Mouse (Mus musculus) intestine, embryonic 16.5 days (tissue): ENCODE results near the gene Sit1. TPM values are rescaled to one million over a fixed set of nuclear protein-coding genes. Genes with fewer than 3 reads are reported as not detected.

Source experiments
- ATAC-seq: fragments of 200-750 bp; cut with Nextera tagmentation; 2 replicates; pipeline ENCODE4 v1.8.0; 2017; ENCODE audit warnings: moderate TSS enrichment, moderate library complexity
- H3K27ac ChIP-seq: fragments of 300-500 bp; sonication (generic); 2 replicates; pipeline ENCODE4 v1.5.1; 2014; ENCODE audit warnings: mild to moderate bottlenecking, low read length
- H3K27me3 ChIP-seq: fragments of 300-500 bp; sonication (generic); replicated peaks from 2 replicates; pipeline ENCODE4 v1.6.1; 2014; ENCODE audit warnings: low read length, control low read depth, mixed read lengths; ENCODE audit not compliant: control insufficient read depth, insufficient read depth
- H3K36me3 ChIP-seq: fragments of 300-500 bp; sonication (generic); 2 replicates; pipeline ENCODE4 v1.6.1; 2014; ENCODE audit warnings: low read length, control low read depth; ENCODE audit not compliant: control insufficient read depth, insufficient read depth
- H3K4me1 ChIP-seq: fragments of 300-500 bp; sonication (generic); 2 replicates; pipeline ENCODE4 v1.6.1; 2014; ENCODE audit warnings: low read length, control low read depth, mixed read lengths; ENCODE audit not compliant: control insufficient read depth, insufficient read depth
- H3K4me2 ChIP-seq: fragments of 300-500 bp; sonication (generic); 2 replicates; pipeline ENCODE4 v1.6.1; 2014; ENCODE audit warnings: low read depth, low read length, control low read depth
- H3K4me3 ChIP-seq: fragments of 300-500 bp; sonication (generic); 2 replicates; pipeline ENCODE4 v1.5.1; 2014; ENCODE audit warnings: mild to moderate bottlenecking, low read length
- H3K9ac ChIP-seq: fragments of 300-500 bp; sonication (generic); 2 replicates; pipeline ENCODE4 v1.6.1; 2014; ENCODE audit warnings: low read depth, low read length
- H3K9me3 ChIP-seq: fragments of 300-500 bp; sonication (generic); 2 replicates; pipeline ENCODE4 v1.6.1; 2016; ENCODE audit warnings: low read length, control low read depth; ENCODE audit not compliant: control insufficient read depth
- WGBS: fragments of 180-500 bp; shearing (Covaris S2); extraction: QIAGEN DNeasy Blood & Tissue Kit; methylation state at CpG from one replicate; pipeline ENCODE4 v1.1.7; 2014; 5-methylcytosine and 5-hydroxymethylcytosine counted together
- polyA plus RNA-seq: library from polyadenylated mRNA; unstranded; fragments of >200 nt; fragmentation: Nextera tagmentation; extraction: Ambion mirVana; gene quantifications from 2 replicates; pipeline ENCODE4 v1.2.1, GENCODE M21; 2015

Gene Sit1
- not detected in 2 replicates for polyA plus RNA-seq

GRCm38 (mm10) chr4:43483535-43484091 lies at the start of gene Sit1:
TSS of gene Sit1 (minus strand) at chr4:43483734.
- Histone ChIP-seq H3K4me3 (no peak within 1 kb of the TSS), H3K27ac (no peak within 1 kb of the TSS), H3K27me3 (no peaks in the 10 kb centered on the region), H3K9ac (peak within 1 kb of the TSS; percentile 31; the same call in 1 of the 2 replicates), H3K4me1 (0 out of 2 replicates have a peak, but pooled peaks cover 5% of the 10 kb centered on the region), H3K4me2 (no peak within 1 kb of the TSS), H3K36me3 (no peaks in the 10 kb centered on the region), H3K9me3 (no peaks in the 10 kb centered on the region)
- WGBS, result 62% methylated on average over 12 of the region's 12 CpGs
- ATAC-seq, result no peak

GRCm38 (mm10) chr4:43533270-43533669 lies 49.7 kb upstream of the Sit1 start:
- H3K9ac ChIP-seq, result no peak overlapping the region
- H3K36me3 ChIP-seq, result peaks cover 41% of the 10 kb centered on the region
- no peak overlapping the region for H3K4me3 ChIP-seq
- no peaks in the 10 kb centered on the region for H3K27me3 ChIP-seq
- 81% methylated on average over 9 of the region's 9 CpGs for WGBS
- no peaks in the 10 kb centered on the region for H3K9me3 ChIP-seq
- no peak overlapping the region for H3K4me2 ChIP-seq
- H3K27ac ChIP-seq, result no peak overlapping the region
- no peak for ATAC-seq
- H3K4me1 ChIP-seq, result peaks cover 7% of the 10 kb centered on the region; the same call in 1 of the 2 replicates

GRCm38 (mm10) chr4:43530581-43530980 lies 47.0 kb upstream of the Sit1 start:
- 18% methylated on average over 7 of the region's 7 CpGs for whole genome bisulfite sequencing
- peak; percentile 57 for ATAC-seq
- H3K36me3 ChIP-seq, result peaks cover 20% of the 10 kb centered on the region
- H3K4me1 ChIP-seq, result peaks cover 7% of the 10 kb centered on the region; the same call in 1 of the 2 replicates
- H3K9ac ChIP-seq, result no peak overlapping the region
- H3K4me2 ChIP-seq, result no peak overlapping the region
- peak overlapping the region; percentile 18; the same call in 1 of the 2 replicates for H3K27ac ChIP-seq
- no peak overlapping the region for H3K4me3 ChIP-seq
- no peaks in the 10 kb centered on the region for H3K9me3 ChIP-seq
- H3K27me3 ChIP-seq, result no peaks in the 10 kb centered on the region

GRCm38 (mm10) chr4:43530081-43530501 lies 46.6 kb upstream of the Sit1 start:
- H3K4me2 ChIP-seq, result no peak overlapping the region
- no peak overlapping the region for H3K4me3 ChIP-seq
- peaks cover 7% of the 10 kb centered on the region; the same call in 1 of the 2 replicates for H3K4me1 ChIP-seq
- H3K27me3 ChIP-seq, result no peaks in the 10 kb centered on the region
- ATAC-seq, result peak; percentile 17; the same call in 1 of the 2 replicates
- peaks cover 16% of the 10 kb centered on the region for H3K36me3 ChIP-seq
- WGBS, result 47% methylated on average over 8 of the region's 8 CpGs
- no peaks in the 10 kb centered on the region for H3K9me3 ChIP-seq
- H3K9ac ChIP-seq, result no peak overlapping the region
- peak overlapping the region; percentile 18; the same call in 1 of the 2 replicates for H3K27ac ChIP-seq

GRCm38 (mm10) chr4:43528487-43528886 lies 45.0 kb upstream of the Sit1 start:
- WGBS, result 82% methylated on average over 9 of the region's 9 CpGs

GRCm38 (mm10) chr4:43527880-43528279 lies 44.3 kb upstream of the Sit1 start:
- no peaks in the 10 kb centered on the region; the same call in 1 of the 2 replicates for H3K27me3 ChIP-seq

More at GRCm38 (mm10) chr4:43528487-43528886, 45.0 kb upstream of the Sit1 start:
- Histone ChIP-seq H3K27ac (no peak overlapping the region), H3K4me1 (peaks cover 10% of the 10 kb centered on the region), H3K4me3 (no peak overlapping the region), H3K36me3 (peaks cover 10% of the 10 kb centered on the region), H3K9me3 (no peaks in the 10 kb centered on the region), H3K27me3 (no peaks in the 10 kb centered on the region), H3K4me2 (no peak overlapping the region), H3K9ac (no peak overlapping the region)
- ATAC-seq, result no peak

GRCm38 (mm10) chr4:43519956-43520355 lies 36.4 kb upstream of the Sit1 start:
- H3K27ac ChIP-seq, result no peak overlapping the region
- H3K9me3 ChIP-seq, result no peaks in the 10 kb centered on the region
- peaks cover 4% of the 10 kb centered on the region; the same call in 1 of the 2 replicates for H3K27me3 ChIP-seq
- no peak overlapping the region for H3K9ac ChIP-seq
- WGBS, result 9% methylated on average over 6 of the region's 6 CpGs
- peak overlapping the region; percentile 36 for H3K4me2 ChIP-seq
- peaks cover 31% of the 10 kb centered on the region for H3K4me1 ChIP-seq
- peak overlapping the region; percentile 24 for H3K4me3 ChIP-seq
- peak; percentile 39 for ATAC-seq
- no peaks in the 10 kb centered on the region for H3K36me3 ChIP-seq

More at GRCm38 (mm10) chr4:43527880-43528279, 44.3 kb upstream of the Sit1 start:
- H3K4me2 ChIP-seq, result no peak overlapping the region
- H3K4me1 ChIP-seq, result peaks cover 14% of the 10 kb centered on the region
- no peak overlapping the region for H3K4me3 ChIP-seq
- WGBS, result 62% methylated on average over 5 of the region's 5 CpGs
- H3K9ac ChIP-seq, result no peak overlapping the region
- ATAC-seq, result no peak
- peaks cover 7% of the 10 kb centered on the region for H3K36me3 ChIP-seq
- H3K9me3 ChIP-seq, result no peaks in the 10 kb centered on the region
- no peak overlapping the region for H3K27ac ChIP-seq

- peaks cover 4% of the 10 kb centered on the region; the same call in 1 of the 2 replicates for H3K27me3 ChIP-seq
- H3K9me3 ChIP-seq, result no peaks in the 10 kb centered on the region
- peaks cover 31% of the 10 kb centered on the region for H3K4me1 ChIP-seq
- no peaks in the 10 kb centered on the region for H3K36me3 ChIP-seq
- WGBS, result 33% methylated on average over 10 of the region's 10 CpGs
- H3K4me3 ChIP-seq, result peak overlapping the region; percentile 24
- H3K27ac ChIP-seq, result no peak overlapping the region
- H3K9ac ChIP-seq, result no peak overlapping the region
- peak overlapping the region; percentile 36 for H3K4me2 ChIP-seq
- no peak for ATAC-seq
These were observed 36.0 kb upstream of the Sit1 start for GRCm38 (mm10) chr4:43519551-43519950.

GRCm38 (mm10) chr4:43515764-43516708 lies 32.5 kb upstream of the Sit1 start:
- ATAC-seq, result peak; percentile 30
- H3K4me3 ChIP-seq, result no peak overlapping the region
- WGBS, result 59% methylated on average over 11 of the region's 11 CpGs
- no peaks in the 10 kb centered on the region for H3K9me3 ChIP-seq
- no peaks in the 10 kb centered on the region for H3K36me3 ChIP-seq
- no peak overlapping the region for H3K4me2 ChIP-seq
- H3K9ac ChIP-seq, result no peak overlapping the region
- H3K4me1 ChIP-seq, result peaks cover 15% of the 10 kb centered on the region
- H3K27ac ChIP-seq, result no peak overlapping the region
- peaks cover 4% of the 10 kb centered on the region; the same call in 1 of the 2 replicates for H3K27me3 ChIP-seq
